Mouse (Mus musculus): Measurements from ENCODE around the gene Pld2. TPM values are rescaled to one million over a fixed set of nuclear protein-coding genes. Genes with fewer than 3 reads are reported as not detected.

The Pld2 gene
- polyA plus RNA-seq, 1 experiment: 10.2 TPM

DNA sequence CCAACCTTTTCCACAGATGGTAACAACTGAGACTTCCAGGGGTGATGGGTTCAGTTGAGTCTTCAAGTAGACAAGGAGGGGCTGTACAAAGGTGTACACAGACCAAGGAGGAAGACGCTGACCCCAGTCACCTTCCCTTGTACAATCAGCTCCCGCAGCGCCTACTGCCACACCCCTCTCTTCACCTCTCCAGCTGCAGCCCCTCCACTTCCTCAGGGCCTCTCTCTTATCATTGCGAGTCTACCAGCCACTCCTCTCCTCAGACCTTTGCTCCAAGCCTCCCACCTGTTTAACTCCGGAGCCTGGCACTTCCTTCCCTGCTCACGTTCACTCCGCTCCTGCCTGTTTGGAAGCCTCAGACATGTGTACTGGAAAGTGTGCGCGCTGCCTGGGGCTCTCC is 34.9 kb upstream of the Pld2 start, which contains the start of gene Tm4sf5:
TSS of gene Tm4sf5 (plus strand) at position 275 of the 400 bp plus-strand sequence.
- no peak for TF ChIP-seq MYOG (IDR thresholded peaks at IDR 0.05; ENCODE audit: control insufficient read depth in 1 of 3, insufficient read depth in 1 of 3, insufficient read length in 2 of 3, low read depth in 2 of 3)
- no peak for TF ChIP-seq MYOD1 (IDR thresholded peaks at IDR 0.05; ENCODE audit: control insufficient read depth in 1 of 3, insufficient read length in 2 of 3, low read depth in 2 of 3)
- peaks cover 26% of the 10 kb centered on the region for H3K27me3 ChIP-seq (ENCODE audit: control insufficient read depth, insufficient read depth, insufficient read length)
- no peak within 1 kb of the TSS for H3K4me2 ChIP-seq (ENCODE audit: low read depth)
- H3K36me3 ChIP-seq (ENCODE audit: control insufficient read depth, insufficient read depth): no peaks in the 10 kb centered on the region
- no peaks in the 10 kb centered on the region for H3K79me2 ChIP-seq (ENCODE audit: control insufficient read depth, insufficient read depth)
- H3K4me3 ChIP-seq: no peak within 1 kb of the TSS
- H3ac ChIP-seq (ENCODE audit: control insufficient read depth, insufficient read length): no peak within 1 kb of the TSS

DNA sequence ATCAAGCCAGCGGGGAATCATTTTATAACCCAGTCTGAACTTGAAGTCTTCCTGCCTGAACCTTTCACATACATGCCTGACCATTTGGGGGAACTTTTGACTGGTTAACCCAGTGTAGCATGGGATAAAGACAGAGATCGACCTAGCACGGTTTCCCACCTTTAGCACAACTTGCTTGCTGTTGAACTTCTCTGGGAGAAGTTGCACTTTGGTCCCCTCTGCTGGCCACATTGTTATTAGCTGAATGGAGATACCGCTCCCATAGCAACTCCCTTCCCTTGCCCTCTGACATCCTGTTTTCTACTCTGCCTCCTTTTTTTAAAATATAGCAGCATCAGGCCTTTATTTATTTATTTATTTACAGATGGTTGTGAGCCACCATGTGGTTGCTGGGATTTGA is 33.5 kb upstream of the Pld2 start:
- no peak overlapping the region for H3ac ChIP-seq (ENCODE audit: control insufficient read depth, insufficient read length)
- peak overlapping the region; percentile 68 for H3K4me2 ChIP-seq (ENCODE audit: low read depth)
- no peaks in the 10 kb centered on the region for H3K79me2 ChIP-seq (ENCODE audit: control insufficient read depth, insufficient read depth)
- peaks cover 34% of the 10 kb centered on the region for H3K27me3 ChIP-seq (ENCODE audit: control insufficient read depth, insufficient read depth, insufficient read length)
- no peak overlapping the region for H3K4me3 ChIP-seq
- H3K36me3 ChIP-seq (ENCODE audit: control insufficient read depth, insufficient read depth): no peaks in the 10 kb centered on the region
- no peak for TF ChIP-seq MAX (IDR thresholded peaks at IDR 0.05; ENCODE audit: low read depth)
- no peak for TF ChIP-seq TCF12 (IDR thresholded peaks at IDR 0.05; ENCODE audit: insufficient read depth, poor library complexity, severe bottlenecking)

DNA sequence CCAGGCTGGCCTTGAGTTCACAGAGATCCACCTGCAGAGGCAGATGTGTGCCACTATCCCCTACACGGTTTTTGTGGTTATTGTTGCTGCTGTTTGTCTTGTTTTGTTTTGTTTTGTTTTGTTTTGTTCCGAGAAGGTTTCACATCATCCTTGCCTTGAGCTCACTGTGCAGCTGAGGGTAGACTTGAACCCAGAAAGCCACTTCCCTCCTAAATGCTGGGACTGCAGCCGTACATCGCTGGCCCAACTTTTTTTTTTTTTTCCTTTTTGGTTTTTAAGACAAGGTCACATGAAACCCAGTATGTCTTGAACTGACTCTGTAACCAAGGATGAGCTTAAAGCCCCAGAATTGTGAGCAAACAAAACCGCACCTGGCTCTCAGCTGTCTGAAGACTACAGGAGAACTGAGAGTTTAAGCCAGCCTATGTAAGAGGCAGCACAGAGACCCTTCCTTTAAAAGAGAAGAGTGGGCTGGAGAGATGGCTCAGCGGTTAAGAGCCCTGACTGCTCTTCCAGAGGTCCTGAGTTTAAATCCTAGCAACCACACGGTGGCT is 32.8 kb upstream of the Pld2 start:
- Histone ChIP-seq H3ac (ENCODE audit: control insufficient read depth, insufficient read length) (no peak overlapping the region), H3K79me2 (ENCODE audit: control insufficient read depth, insufficient read depth) (no peaks in the 10 kb centered on the region), H3K27me3 (ENCODE audit: control insufficient read depth, insufficient read depth, insufficient read length) (peaks cover 32% of the 10 kb centered on the region), H3K4me3 (no peak overlapping the region), H3K4me2 (ENCODE audit: low read depth) (no peak overlapping the region), H3K36me3 (ENCODE audit: control insufficient read depth, insufficient read depth) (no peaks in the 10 kb centered on the region)
- TF ChIP-seq E2F4 (IDR thresholded peaks at IDR 0.05; ENCODE audit: insufficient read depth) (no peak), TCF12 (IDR thresholded peaks at IDR 0.05; ENCODE audit: insufficient read depth, poor library complexity, severe bottlenecking) (no peak), POLR2A (IDR thresholded peaks at IDR 0.05; ENCODE audit: insufficient read length, low read depth) (no peak), MAX (IDR thresholded peaks at IDR 0.05; ENCODE audit: low read depth) (no peak), POLR2AphosphoS2 (IDR thresholded peaks at IDR 0.05; ENCODE audit: insufficient read length, low read depth) (no peak), SRF (IDR thresholded peaks at IDR 0.05; ENCODE audit: control insufficient read depth, insufficient read length, low read depth) (no peak), MYOG (IDR thresholded peaks at IDR 0.05; ENCODE audit: control insufficient read depth in 1 of 3, insufficient read depth in 1 of 3, insufficient read length in 2 of 3, low read depth in 2 of 3) (no peak), TCF3 (IDR thresholded peaks at IDR 0.05; ENCODE audit: insufficient read length, low read depth) (no peak)

DNA sequence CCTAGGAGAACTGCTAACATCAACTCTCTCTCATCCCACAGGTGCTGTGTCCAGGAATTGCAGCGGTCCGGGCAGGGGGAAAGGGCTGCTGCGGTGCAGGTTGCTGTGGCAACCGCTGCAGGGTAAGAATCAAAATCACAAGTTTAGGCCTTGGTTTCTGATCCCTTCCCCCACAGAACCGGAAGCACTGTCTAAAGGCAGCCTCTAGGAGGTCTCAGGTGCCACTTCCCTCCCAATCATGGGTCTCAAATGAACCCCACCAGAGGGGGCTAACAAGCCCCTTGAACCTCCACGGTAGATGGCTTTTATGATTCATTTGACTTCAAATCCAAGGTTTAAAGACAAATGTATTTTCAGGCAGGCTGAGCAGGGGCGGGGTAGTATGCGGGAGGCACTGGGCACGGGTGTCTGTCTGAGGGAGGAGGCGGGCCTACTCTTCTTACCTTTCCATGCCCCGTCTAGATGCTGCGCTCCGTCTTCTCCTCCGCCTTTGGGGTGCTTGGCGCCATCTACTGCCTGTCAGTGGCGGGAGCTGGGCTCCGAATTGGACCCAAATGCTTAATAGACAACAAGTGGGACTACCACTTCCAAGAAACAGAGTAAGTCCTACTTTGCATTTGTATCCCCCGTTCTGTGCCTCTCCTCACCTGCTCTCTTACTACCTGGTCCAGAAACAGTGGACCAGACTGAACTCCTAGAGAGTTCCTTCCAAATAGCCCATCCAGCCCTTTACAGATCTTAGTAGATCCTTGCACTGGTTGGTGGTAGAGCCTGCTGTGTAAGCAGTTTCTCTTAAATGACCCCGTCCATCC is 29.9 kb upstream of the Pld2 start:
- Histone ChIP-seq H3K36me3 (ENCODE audit: control insufficient read depth, insufficient read depth) (no peaks in the 10 kb centered on the region), H3K4me2 (ENCODE audit: low read depth) (no peak overlapping the region), H3K79me2 (ENCODE audit: control insufficient read depth, insufficient read depth) (no peaks in the 10 kb centered on the region), H3K4me3 (no peak overlapping the region), H3ac (ENCODE audit: control insufficient read depth, insufficient read length) (no peak overlapping the region), H3K27me3 (ENCODE audit: control insufficient read depth, insufficient read depth, insufficient read length) (peaks cover 20% of the 10 kb centered on the region)
- no peak for TF ChIP-seq MAX (IDR thresholded peaks at IDR 0.05; ENCODE audit: low read depth)
- TF ChIP-seq USF1 (IDR thresholded peaks at IDR 0.05; ENCODE audit: low read depth): no peak
- no peak for TF ChIP-seq TCF12 (IDR thresholded peaks at IDR 0.05; ENCODE audit: insufficient read depth, poor library complexity, severe bottlenecking)
- no peak for TF ChIP-seq MYOD1 (IDR thresholded peaks at IDR 0.05; ENCODE audit: control insufficient read depth in 1 of 3, insufficient read length in 2 of 3, low read depth in 2 of 3)
- no peak for TF ChIP-seq CEBPB (IDR thresholded peaks at IDR 0.05; ENCODE audit: insufficient read depth, poor library complexity, severe bottlenecking)
- no peak for TF ChIP-seq POLR2AphosphoS2 (IDR thresholded peaks at IDR 0.05; ENCODE audit: insufficient read length, low read depth)
- no peak for TF ChIP-seq SRF (IDR thresholded peaks at IDR 0.05; ENCODE audit: control insufficient read depth, insufficient read length, low read depth)
- no peak for TF ChIP-seq E2F4 (IDR thresholded peaks at IDR 0.05; ENCODE audit: insufficient read depth)
- no peak for TF ChIP-seq POLR2A (IDR thresholded peaks at IDR 0.05; ENCODE audit: insufficient read length, low read depth)
- no peak for TF ChIP-seq MYOG (IDR thresholded peaks at IDR 0.05; ENCODE audit: control insufficient read depth in 1 of 3, insufficient read depth in 1 of 3, insufficient read length in 2 of 3, low read depth in 2 of 3)

DNA sequence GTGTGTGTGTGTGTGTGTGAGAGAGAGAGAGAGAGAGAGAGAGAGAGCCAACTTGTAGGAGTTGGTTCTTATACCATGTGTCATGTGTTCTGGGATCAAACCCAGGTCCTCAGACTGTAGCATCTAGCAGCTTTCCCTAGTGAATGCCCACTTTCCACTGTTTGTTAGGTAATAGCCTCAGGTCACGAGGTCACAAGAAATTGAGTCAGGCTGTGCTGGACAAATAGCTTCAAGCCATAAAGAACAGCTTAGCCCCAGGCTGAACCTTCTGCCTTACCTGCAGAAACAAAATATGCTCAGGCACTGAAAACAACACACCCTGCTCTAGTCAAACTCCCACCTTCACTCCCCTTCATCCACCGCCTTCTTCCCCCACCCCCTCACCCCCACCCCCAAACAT is 28.6 kb upstream of the Pld2 start:
- no peaks in the 10 kb centered on the region for H3K79me2 ChIP-seq (ENCODE audit: control insufficient read depth, insufficient read depth)
- H3K4me2 ChIP-seq (ENCODE audit: low read depth): no peak overlapping the region
- no peak overlapping the region for H3ac ChIP-seq (ENCODE audit: control insufficient read depth, insufficient read length)
- no peaks in the 10 kb centered on the region for H3K36me3 ChIP-seq (ENCODE audit: control insufficient read depth, insufficient read depth)
- H3K27me3 ChIP-seq (ENCODE audit: control insufficient read depth, insufficient read depth, insufficient read length): peaks cover 18% of the 10 kb centered on the region
- TF ChIP-seq USF1 (IDR thresholded peaks at IDR 0.05; ENCODE audit: low read depth) (no peak), MYOG (IDR thresholded peaks at IDR 0.05; ENCODE audit: control insufficient read depth in 1 of 3, insufficient read depth in 1 of 3, insufficient read length in 2 of 3, low read depth in 2 of 3) (no peak), TCF12 (IDR thresholded peaks at IDR 0.05; ENCODE audit: insufficient read depth, poor library complexity, severe bottlenecking) (no peak), REST (IDR thresholded peaks at IDR 0.05; ENCODE audit: insufficient read depth, insufficient read length) (no peak), E2F4 (IDR thresholded peaks at IDR 0.05; ENCODE audit: insufficient read depth) (no peak), POLR2A (IDR thresholded peaks at IDR 0.05; ENCODE audit: insufficient read length, low read depth) (no peak), POLR2AphosphoS2 (IDR thresholded peaks at IDR 0.05; ENCODE audit: insufficient read length, low read depth) (no peak), TCF3 (IDR thresholded peaks at IDR 0.05; ENCODE audit: insufficient read length, low read depth) (no peak), SRF (IDR thresholded peaks at IDR 0.05; ENCODE audit: control insufficient read depth, insufficient read length, low read depth) (no peak), CEBPB (IDR thresholded peaks at IDR 0.05; ENCODE audit: insufficient read depth, poor library complexity, severe bottlenecking) (no peak), MAX (IDR thresholded peaks at IDR 0.05; ENCODE audit: low read depth) (no peak), MYOD1 (IDR thresholded peaks at IDR 0.05; ENCODE audit: control insufficient read depth in 1 of 3, insufficient read length in 2 of 3, low read depth in 2 of 3) (no peak)
- no peak overlapping the region for H3K4me3 ChIP-seq

Measured in myocyte (in vitro differentiated cells).